Mouse (Mus musculus) T-cell, adult 2 months (primary cell): ENCODE data around the gene Ssr3.
"Not testable (repeated sequence)": the region's sequence is repeated elsewhere in the genome, so short reads cannot be mapped to it uniquely, and the experiment has no call there.

Experiments used
- DNase-seq: peaks from one replicate; pipeline ENCODE4 v3.0.0; 2022; ENCODE audit warnings: low spot score

The Ssr3 gene

GRCm38 (mm10) chr3:65392421-65392817, at the start of gene Ssr3:
TSS of gene Ssr3 (minus strand) at chr3:65392623.
- peak; percentile 94 for DNase-seq

- no peak for DNase-seq
Observed at GRCm38 (mm10) chr3:65441586-65442111, 49.2 kb upstream of the Ssr3 start.

DNA sequence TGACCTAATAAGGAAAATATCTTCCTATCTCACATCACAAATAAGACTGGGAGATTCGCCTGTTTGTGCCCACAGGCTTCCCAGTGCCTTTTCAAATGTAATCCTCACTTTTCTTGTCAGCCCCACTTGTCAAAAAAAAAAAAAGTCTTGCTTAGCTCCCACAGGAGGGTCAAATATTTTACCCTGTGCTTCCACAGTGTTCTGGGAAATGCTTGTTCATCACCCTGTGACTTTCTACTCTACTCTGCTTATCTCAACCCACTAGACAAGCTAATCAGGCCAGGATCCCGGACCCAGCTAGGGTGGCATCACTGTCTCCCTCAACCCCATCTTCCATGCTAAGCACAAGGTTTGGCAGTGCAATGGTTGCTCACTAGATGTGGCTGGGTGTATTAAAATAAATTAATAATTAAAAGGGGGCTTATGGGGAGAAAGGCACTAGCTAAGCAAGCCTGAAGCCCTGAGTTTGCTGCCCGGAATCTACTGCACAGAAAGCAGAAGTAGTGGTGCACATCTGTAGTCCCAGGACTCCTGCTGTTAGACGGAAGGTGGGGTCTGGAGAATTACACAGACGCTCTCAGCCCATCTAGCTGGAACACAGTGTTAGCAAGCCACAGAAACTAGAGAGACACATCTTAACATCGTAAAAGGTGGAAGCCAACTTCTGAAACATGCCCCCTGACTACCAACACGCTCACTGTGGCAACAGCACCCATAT, 46.2 kb upstream of the Ssr3 start:
- DNase-seq, result no peak

DNA sequence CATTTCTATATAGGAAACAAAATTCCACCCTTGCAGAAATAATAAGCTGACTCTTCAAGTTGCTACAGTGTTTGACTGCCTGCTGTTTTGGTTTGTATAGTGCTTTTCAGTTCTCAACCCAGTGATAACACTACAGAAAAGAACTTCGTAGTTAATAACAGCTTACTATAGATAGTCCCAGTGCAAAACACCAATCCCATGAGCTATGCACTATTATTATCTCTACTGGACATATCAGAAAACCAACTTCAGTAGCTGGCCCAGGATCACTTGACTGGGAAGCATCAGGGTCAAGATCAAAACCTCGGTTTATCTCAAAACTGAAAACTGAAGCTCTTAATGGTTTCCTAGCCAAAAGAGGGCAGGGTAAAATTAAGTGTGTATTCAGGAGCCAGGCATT, 43.4 kb upstream of the Ssr3 start:
- DNase-seq, result no peak

DNA sequence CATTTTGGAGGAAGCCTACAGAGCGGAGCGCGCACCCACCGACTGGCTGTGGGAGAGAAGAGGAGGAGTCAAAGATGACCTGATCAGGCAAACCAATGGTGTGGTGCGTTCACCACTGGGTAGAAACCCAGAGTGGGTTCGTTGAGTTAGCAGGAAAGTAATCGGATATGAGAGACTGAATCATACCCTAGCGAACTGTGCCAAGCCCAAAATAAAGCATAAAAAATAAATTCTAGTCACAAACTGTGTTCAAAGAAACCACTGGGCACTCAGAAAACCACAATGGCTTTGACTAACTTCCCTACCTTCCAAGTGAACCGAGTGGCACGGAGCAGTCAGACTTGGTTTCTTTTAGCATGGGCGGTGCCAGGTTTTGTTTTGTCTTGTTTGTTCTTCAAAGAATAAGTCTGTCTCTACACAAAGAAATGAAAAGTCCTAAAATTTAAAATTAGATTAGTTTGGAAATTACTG, 42.7 kb upstream of the Ssr3 start:
- no peak for DNase-seq

GRCm38 (mm10) chr3:65432236-65432635, 39.8 kb upstream of the Ssr3 start:
- DNase-seq, result no peak

GRCm38 (mm10) chr3:65419706-65420105, 27.3 kb upstream of the Ssr3 start:
- no peak for DNase-seq

DNA sequence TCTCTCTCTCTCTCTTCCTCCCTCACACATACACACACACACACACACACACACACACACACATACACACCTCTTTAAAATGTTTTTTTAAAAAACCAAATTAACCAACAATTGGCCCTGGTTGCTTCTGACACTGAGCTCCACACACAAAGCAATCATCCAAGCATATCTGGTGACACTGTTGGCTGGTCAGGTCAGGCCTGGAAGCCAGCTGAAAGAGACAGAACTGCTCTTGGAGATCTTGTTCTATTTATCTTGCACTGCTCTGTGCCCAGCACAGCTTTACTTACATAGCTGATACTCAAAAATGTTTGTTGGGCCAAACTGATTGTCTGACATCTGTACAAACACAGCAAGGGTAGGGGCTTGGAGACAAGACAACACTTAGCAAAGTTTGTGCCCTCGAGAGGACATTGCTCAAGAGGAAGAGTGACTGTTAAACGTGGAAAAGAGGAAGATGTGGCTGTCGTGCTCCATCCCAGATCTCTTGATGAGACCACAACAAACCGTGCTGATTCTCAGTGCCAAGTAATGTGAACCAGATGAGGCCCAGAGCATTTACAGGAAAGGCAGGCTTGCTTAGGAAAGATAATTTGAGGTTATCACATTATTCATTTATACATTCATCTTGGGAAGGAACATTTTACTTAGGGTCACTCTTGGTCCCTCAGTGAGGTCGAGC, 25.6 kb upstream of the Ssr3 start:
- DNase-seq, result no peak

GRCm38 (mm10) chr3:65416571-65416970, 24.1 kb upstream of the Ssr3 start:
- no peak for DNase-seq

DNA sequence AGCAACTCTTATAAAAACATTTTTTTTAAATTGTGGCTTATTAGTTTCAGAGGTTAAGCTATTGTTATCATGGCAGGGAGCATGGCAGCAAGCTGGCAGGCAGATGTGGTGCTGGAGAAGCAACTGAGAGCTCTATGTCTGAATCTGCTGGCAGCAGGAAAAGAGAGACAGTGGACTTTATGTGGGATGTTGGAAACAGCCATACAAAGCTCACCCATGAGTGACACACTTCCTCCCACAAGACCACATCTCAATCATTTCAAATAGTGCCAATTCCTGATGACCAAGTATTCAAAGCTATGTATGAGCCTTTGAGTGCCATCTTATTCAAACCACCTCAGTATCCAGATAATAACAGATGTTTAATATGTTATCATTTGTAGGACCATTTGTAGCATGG, 15.5 kb upstream of the Ssr3 start:
- DNase-seq, result no peak

GRCm38 (mm10) chr3:65405781-65406180, 13.4 kb upstream of the Ssr3 start:
- no peak for DNase-seq

- DNase-seq, result no peak
Observed at GRCm38 (mm10) chr3:65397566-65397965, 5.1 kb upstream of the Ssr3 start.

GRCm38 (mm10) chr3:65396835-65397504, 4.5 kb upstream of the Ssr3 start:
- no peak for DNase-seq

DNA sequence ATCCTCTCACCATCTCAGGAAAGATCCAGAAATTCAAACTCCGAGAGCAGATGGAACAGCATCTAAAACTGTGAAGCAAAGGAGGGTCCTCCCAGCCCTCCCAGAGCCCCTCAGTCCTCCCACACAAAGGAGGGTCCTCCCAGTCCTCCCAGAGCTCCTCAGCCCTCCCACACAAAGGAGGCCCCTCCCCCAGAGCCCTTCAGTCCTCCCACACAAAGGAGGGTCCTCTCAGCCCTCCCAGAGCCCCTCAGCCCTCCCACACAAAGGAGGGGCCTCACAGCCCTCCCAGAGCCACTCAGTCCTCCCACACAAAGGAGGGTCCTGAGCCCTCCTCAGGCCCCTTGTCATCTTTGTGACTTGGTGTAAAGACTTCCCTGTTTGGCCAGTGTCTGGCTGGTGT, 2.7 kb upstream of the Ssr3 start:
- not testable (repeated sequence) for DNase-seq

GRCm38 (mm10) chr3:65391784-65392420, 521 bp downstream of the Ssr3 start:
- DNase-seq, result no peak

GRCm38 (mm10) chr3:65391222-65391783, 1.1 kb downstream of the Ssr3 start:
- no peak for DNase-seq

DNA sequence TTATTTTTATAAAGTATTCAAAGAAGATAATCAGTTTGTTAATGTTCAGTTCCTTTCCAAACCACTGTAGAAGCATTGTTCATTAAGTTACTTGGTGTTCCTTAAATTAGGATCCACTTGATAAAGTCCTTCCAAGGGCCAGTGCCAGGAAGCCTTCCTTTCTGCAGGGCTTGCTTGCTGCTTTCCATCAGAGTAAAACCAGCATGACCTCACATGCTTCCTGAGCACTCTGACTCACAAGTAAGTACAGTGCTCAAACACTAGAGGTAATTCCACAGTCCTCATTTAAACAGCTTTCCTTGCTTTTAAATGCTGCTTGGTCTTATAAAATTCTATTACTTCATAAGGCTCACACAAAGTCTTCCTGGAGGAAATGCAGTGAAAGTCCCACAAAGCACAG, 6.7 kb downstream of the Ssr3 start:
- no peak for DNase-seq

GRCm38 (mm10) chr3:65384431-65384830, 8.0 kb downstream of the Ssr3 start:
- no peak for DNase-seq

- DNase-seq, result no peak
Observed at GRCm38 (mm10) chr3:65381094-65381493, 11.3 kb downstream of the Ssr3 start.

GRCm38 (mm10) chr3:65379884-65380539, 12.4 kb downstream of the Ssr3 start:
- no peak for DNase-seq

GRCm38 (mm10) chr3:65378724-65379123, 13.7 kb downstream of the Ssr3 start:
- DNase-seq, result no peak
